Mouse (Mus musculus) limb, embryonic 14.5 days (tissue): ENCODE results near the gene Fhit. TPM values are rescaled to one million over a fixed set of nuclear protein-coding genes. Genes with fewer than 3 reads are reported as not detected.

ENCODE experiments used
- ATAC-seq: fragments of 200-750 bp; cut with Nextera tagmentation; 2 replicates; pipeline ENCODE4 v1.8.0; 2017; ENCODE audit warnings: low read depth, moderate number of reproducible peaks, moderate TSS enrichment; ENCODE audit not compliant: low FRiP score
- DNase-seq: peaks from one replicate; pipeline ENCODE4 v3.0.0-alpha.2; 2015; ENCODE audit warnings: low spot score
- H3K27ac ChIP-seq: fragments of 300-500 bp; sonication (generic); replicated peaks from 2 replicates; pipeline ENCODE4 v1.5.1; 2014; ENCODE audit warnings: low read depth, mild to moderate bottlenecking, low read length, moderate library complexity, mixed read lengths
- H3K27me3 ChIP-seq: fragments of 300-500 bp; sonication (generic); 2 replicates; pipeline ENCODE4 v1.6.1; 2014; ENCODE audit warnings: low read length, mixed read lengths; ENCODE audit not compliant: control insufficient read depth, insufficient read depth
- H3K36me3 ChIP-seq: fragments of 300-500 bp; sonication (generic); 2 replicates; pipeline ENCODE4 v1.6.1; 2014; ENCODE audit warnings: mild to moderate bottlenecking, low read length, moderate library complexity, mixed read lengths; ENCODE audit not compliant: control insufficient read depth, insufficient read depth
- H3K4me1 ChIP-seq: fragments of 300-500 bp; sonication (generic); 2 replicates; pipeline ENCODE4 v1.6.1; 2014; ENCODE audit warnings: antibody characterized with exemption, low read length, mixed read lengths; ENCODE audit not compliant: control insufficient read depth, insufficient read depth
- H3K4me2 ChIP-seq: fragments of 300-500 bp; sonication (generic); replicated peaks from 2 replicates; pipeline ENCODE4 v1.6.1; 2014; ENCODE audit warnings: low read depth, mild to moderate bottlenecking, low read length, moderate library complexity; ENCODE audit not compliant: severe bottlenecking
- H3K4me3 ChIP-seq: fragments of 300-500 bp; sonication (generic); replicated peaks from 2 replicates; pipeline ENCODE4 v1.5.1; 2014; ENCODE audit warnings: low read length
- H3K9ac ChIP-seq: fragments of 300-500 bp; sonication (generic); 2 replicates; pipeline ENCODE4 v1.6.1; 2014; ENCODE audit warnings: mild to moderate bottlenecking, low read depth, low read length, moderate library complexity; ENCODE audit not compliant: severe bottlenecking
- H3K9me3 ChIP-seq: fragments of 300-500 bp; sonication (generic); 2 replicates; pipeline ENCODE4 v1.6.1; 2016; ENCODE audit warnings: low read length; ENCODE audit not compliant: control insufficient read depth
- POLR2A ChIP-seq: fragments of 200-500 bp; IDR thresholded peaks from 2 replicates; pipeline ENCODE4 v1.8.0; 2012; ENCODE audit warnings: inconsistent platforms, mild to moderate bottlenecking, moderate library complexity, borderline replicate concordance; ENCODE audit not compliant: insufficient read depth, insufficient read length; ENCODE audit errors: extremely low read depth
- WGBS: fragments of 180-500 bp; shearing (Covaris S2); extraction: QIAGEN DNeasy Blood & Tissue Kit; methylation state at CpG from one replicate; pipeline ENCODE4 v1.1.7; 2014; 5-methylcytosine and 5-hydroxymethylcytosine counted together
- polyA plus RNA-seq, 2 experiments: library from polyadenylated mRNA; depleted of rRNA in 1 of 2; stranded (reverse) in 1 of 2; unstranded in 1 of 2; fragments of >200 nt; fragmentation: Nextera tagmentation in 1 of 2; extraction: Ambion mirVana in 1 of 2; gene quantifications; 2 replicates each; pipeline versions ENCODE4 v1.2.1 to v1.2.3; 2012 to 2014

Fhit gene
- polyA plus RNA-seq, 2 experiments = 3.5 to 7.6 TPM

DNA sequence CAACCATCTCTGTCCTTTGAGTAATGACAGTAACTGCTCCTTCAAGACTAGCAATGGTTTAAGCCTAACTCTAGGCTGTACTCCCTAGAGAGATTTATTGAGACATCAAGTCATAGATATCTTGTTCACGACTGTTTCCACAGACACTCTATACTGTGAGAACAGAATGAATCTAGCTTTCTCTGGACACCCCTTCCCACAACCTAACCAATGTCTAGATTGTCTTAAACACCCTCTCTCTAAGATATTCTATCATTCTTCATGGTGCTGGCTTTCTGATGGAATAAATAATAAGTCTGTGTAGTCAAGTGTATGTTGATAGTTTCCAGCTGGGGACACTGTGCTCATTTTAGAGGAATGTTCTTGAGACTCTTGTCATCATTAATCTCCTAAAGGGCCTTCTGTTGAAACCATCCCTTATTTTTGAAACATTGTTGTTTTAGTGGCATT is 1148.0 kb downstream of the Fhit start:
- no peak overlapping the region for H3K27ac ChIP-seq
- no peak for TF ChIP-seq POLR2A
- H3K4me1 ChIP-seq = no peaks in the 10 kb centered on the region
- no peak for ATAC-seq
- no peaks in the 10 kb centered on the region for H3K9me3 ChIP-seq
- H3K4me3 ChIP-seq = no peak overlapping the region
- H3K4me2 ChIP-seq = no peak overlapping the region
- no peaks in the 10 kb centered on the region for H3K27me3 ChIP-seq
- no peaks in the 10 kb centered on the region for H3K36me3 ChIP-seq
- no peak overlapping the region for H3K9ac ChIP-seq
- no peak for DNase-seq
- WGBS = 69% methylated on average over 1 of the region's 1 CpGs

DNA sequence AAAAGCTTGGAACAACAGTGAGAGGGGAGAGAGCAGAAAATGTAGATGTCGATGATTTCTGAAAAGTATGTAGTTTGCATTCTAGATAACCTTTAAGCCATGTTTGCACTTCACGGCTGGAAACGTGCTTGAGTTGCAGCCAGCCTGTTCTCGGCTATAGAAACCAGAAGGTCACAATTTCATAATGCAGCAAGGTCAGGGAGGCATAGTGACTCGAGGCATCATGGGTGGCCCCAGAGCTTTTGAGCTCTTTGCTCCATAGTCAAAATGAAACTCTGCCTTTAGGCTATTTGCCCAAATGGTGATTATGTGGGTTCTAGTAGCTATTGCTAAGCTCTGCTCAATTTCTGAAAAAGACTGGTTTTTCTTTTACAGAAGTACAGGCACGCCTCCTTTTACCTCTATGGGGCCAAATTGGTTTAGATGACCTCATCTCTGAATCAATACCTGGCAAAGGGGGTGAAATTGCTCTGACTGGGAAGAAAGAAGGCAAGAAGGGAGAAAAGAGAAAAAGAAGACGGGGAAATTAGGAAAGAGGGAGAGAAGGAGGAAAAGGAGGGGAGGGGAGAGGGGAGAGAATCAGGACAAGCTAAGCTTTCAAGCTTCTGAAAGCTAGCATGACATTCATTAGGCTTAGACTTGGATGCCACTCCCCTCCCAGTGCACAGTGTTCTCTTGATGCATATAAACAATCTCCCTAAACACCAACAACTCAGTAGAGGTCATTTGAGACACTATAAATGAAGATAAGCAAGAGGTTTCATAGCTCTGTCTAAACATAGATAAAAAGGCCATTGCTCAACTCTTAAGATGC is 1148.6 kb downstream of the Fhit start:
- DNase-seq = no peak

DNA sequence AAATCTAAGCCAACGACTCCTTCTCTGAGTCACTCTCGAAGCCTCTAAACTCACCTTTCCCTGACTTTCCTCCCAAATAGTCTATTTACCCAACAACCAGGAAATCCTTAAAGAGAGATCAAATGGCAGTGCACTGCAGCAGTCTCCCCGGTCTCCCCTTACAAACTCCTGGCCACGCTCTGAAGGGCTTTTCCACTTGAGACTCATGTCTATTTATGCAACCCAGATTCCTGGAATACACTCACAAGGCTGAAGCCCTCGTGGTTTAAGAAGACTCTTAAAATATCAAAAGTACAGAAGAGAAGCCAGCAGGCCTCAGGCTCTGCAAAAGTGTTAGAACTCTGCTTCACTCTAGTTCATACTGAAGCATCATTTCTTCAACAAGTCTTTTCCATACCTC is 1155.6 kb downstream of the Fhit start:
- Histone ChIP-seq H3K4me2 (no peak overlapping the region), H3K9ac (no peak overlapping the region), H3K27me3 (no peaks in the 10 kb centered on the region), H3K4me3 (no peak overlapping the region), H3K36me3 (no peaks in the 10 kb centered on the region), H3K9me3 (no peaks in the 10 kb centered on the region), H3K27ac (no peak overlapping the region), H3K4me1 (no peaks in the 10 kb centered on the region)
- DNase-seq = peak; percentile 31
- no peak for ATAC-seq
- 48% methylated on average over 5 of the region's 5 CpGs for WGBS
- TF ChIP-seq POLR2A = no peak

More for the DNA sequence above, 1148.6 kb downstream of the Fhit start:
- Histone ChIP-seq H3K36me3 (no peaks in the 10 kb centered on the region), H3K4me2 (no peak overlapping the region), H3K4me3 (no peak overlapping the region), H3K9me3 (no peaks in the 10 kb centered on the region), H3K27ac (no peak overlapping the region), H3K27me3 (no peaks in the 10 kb centered on the region), H3K9ac (no peak overlapping the region), H3K4me1 (no peaks in the 10 kb centered on the region)
- 72% methylated on average over 7 of the region's 7 CpGs for WGBS
- no peak for TF ChIP-seq POLR2A
- no peak for ATAC-seq

DNA sequence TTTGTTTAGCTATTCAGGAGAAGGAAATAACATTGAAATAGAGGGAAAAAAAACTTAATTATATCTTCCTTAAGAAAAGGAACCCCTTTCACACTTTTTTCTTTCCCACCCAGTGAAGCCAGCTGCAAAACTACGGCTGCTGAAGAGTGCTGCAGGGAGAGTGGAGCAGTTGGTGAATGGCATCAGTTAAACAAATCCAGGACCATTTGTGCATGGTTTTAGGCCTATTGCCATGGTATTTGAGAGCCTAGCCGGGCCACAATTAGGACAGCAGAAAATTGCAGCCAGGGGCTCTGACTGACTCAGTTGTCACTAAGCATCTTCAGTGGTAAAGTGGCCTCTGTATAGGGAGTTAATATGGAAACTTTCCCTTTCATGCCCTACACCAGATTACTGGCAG is 1158.0 kb downstream of the Fhit start:
- H3K9ac ChIP-seq = no peak overlapping the region
- 49% methylated on average over 2 of the region's 2 CpGs for WGBS
- no peak overlapping the region for H3K4me2 ChIP-seq
- no peaks in the 10 kb centered on the region for H3K4me1 ChIP-seq
- no peaks in the 10 kb centered on the region for H3K36me3 ChIP-seq
- H3K9me3 ChIP-seq = no peaks in the 10 kb centered on the region
- no peak overlapping the region for H3K4me3 ChIP-seq
- no peak for TF ChIP-seq POLR2A
- no peak overlapping the region for H3K27ac ChIP-seq
- DNase-seq = no peak
- no peak for ATAC-seq
- H3K27me3 ChIP-seq = no peaks in the 10 kb centered on the region

DNA sequence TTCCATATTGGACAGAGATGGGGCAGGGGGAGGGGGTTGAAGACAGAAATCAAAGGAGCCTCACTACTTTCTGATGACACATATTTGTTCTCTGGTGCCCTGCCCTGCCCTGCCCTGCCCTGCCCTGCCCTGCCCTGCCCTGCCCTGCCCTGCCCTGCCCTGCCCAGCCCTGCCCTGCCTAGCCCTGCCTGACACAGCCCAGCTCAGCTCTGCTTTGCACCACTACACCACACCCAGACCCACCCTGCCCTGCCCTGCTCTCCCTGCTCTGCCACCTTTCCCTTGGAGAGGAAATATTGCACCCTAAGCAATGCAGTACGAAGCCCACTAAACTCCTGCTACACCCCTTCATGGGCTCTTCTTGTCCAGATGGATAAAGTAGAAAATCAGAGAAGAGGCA is 1171.2 kb downstream of the Fhit start:
- H3K4me2 ChIP-seq = no peak overlapping the region
- no peaks in the 10 kb centered on the region for H3K36me3 ChIP-seq
- no peaks in the 10 kb centered on the region for H3K4me1 ChIP-seq
- 83% methylated on average over 1 of the region's 1 CpGs for WGBS
- H3K27me3 ChIP-seq = no peaks in the 10 kb centered on the region
- no peak overlapping the region for H3K27ac ChIP-seq
- ATAC-seq (no peak), DNase-seq (no peak)
- H3K9me3 ChIP-seq = no peaks in the 10 kb centered on the region
- H3K4me3 ChIP-seq = no peak overlapping the region
- H3K9ac ChIP-seq = no peak overlapping the region
- TF ChIP-seq POLR2A = no peak
